Mouse (Mus musculus) cerebellum, adult 2 months (tissue): ENCODE measurements around the gene Fis1.

Source experiments
- CTCF ChIP-seq: fragments of 200-500 bp; IDR thresholded peaks from 2 replicates; pipeline ENCODE4 v1.5.1; 2011; ENCODE audit warnings: low read depth, mild to moderate bottlenecking, control low read depth, low read length, moderate library complexity, borderline replicate concordance; ENCODE audit not compliant: insufficient read depth
- POLR2A ChIP-seq: fragments of 200-500 bp; IDR thresholded peaks from 2 replicates; pipeline ENCODE4 v1.6.1; 2011; ENCODE audit warnings: low read length, control low read depth, borderline replicate concordance; ENCODE audit not compliant: insufficient read depth

DNA sequence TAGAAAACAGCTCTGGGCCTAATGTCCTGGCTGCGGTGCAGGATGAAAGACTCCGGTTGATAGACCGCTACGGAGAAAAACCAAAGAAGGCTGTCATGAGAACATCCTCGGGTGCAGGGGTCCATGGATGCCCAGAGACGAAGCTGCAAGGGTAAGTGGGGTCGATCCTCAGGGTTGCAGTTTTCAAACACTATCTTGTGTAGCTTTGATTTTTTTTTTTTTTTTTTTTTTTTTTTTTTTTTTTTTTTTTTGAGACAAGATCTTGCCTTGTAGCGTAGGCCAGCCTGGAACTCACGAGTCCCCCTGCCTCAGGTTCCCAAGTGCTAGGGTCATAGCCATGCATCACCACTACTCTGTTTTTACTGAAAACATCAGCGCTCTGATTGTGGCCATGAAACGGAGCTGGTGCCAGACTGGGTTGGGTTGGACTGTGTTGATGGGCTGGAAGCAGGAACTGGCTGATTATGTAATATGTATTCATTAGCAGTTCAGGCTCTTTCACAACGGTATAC is 421 bp downstream of the Fis1 start:
- TF ChIP-seq POLR2A (no peak), CTCF (no peak)
